Mouse (Mus musculus) bone marrow macrophage, adult 2 months (primary cell): ENCODE results near the gene Tbl1x.

ENCODE experiments used
- CTCF ChIP-seq: IDR thresholded peaks from 2 replicates; pipeline ENCODE4 v1.5.1; 2012; ENCODE audit warnings: low read depth, mild to moderate bottlenecking, low read length, moderate library complexity
- POLR2A ChIP-seq: IDR thresholded peaks from 2 replicates; pipeline ENCODE4 v1.6.1; 2012; ENCODE audit warnings: mild to moderate bottlenecking, low read depth, low read length, borderline replicate concordance

DNA sequence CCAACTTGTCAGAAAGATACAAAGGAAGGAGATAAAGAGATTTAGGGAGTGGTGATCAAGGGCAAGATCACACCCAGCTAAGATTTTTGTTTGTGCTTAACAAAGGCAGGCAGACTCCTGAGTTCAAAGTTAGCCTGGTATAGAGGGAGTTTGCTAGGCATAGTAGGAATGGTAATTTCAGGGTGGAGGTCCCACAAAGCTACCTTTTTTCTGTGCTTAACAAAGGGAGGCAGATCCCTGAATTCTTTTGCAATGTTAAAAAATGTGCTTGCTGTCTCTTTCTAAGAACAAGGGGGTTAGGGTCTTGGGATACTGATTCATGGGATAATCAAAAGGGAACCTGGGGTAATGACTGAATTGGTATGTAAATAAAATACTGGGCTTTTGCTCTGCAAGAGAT is 156.6 kb downstream of the Tbl1x start:
- no peak for TF ChIP-seq CTCF
- no peak for TF ChIP-seq POLR2A
